Mouse (Mus musculus): ENCODE results near the gene Rnf167.

DNA sequence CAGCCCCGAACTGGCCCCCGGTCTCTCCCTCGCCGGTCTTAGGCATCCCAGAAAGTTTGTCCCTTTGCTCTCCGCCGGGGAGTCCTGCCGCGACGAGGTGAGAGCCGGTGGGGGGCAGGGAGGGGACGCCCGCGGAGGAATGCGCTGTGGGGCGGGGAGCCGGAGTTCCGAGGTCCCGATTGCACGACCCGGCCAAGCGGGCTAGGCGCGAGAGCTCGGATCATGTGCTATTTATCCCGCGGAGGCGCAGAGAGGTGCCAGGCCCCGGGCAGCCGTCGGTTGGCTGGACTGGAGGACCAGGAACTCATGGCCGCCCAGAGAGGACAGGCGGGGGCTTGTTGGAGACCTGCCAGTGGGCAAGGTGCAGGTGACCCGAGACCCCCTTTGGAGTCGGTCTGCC is 53.6 kb downstream of the Rnf167 start:
- no peak for TF ChIP-seq CTCF (conservative IDR thresholded peaks at IDR 0.05; ENCODE audit: low read length)
- no peak for TF ChIP-seq POU5F1 (IDR thresholded peaks at IDR 0.05; ENCODE audit: borderline replicate concordance, low read length)
